Mouse (Mus musculus): ENCODE data around the gene Lmod1.
"Not testable (repeated sequence)": the region's sequence is repeated elsewhere in the genome, so short reads cannot be mapped to it uniquely, and the experiment has no call there.

The Lmod1 gene

GRCm38 (mm10) chr1:135362115-135362514, 37.5 kb downstream of the Lmod1 start:
- no peak for DNase-seq (ENCODE audit: low read depth)

GRCm38 (mm10) chr1:135363446-135363845, 38.8 kb downstream of the Lmod1 start:
- no peak for DNase-seq (ENCODE audit: low read depth)

DNA sequence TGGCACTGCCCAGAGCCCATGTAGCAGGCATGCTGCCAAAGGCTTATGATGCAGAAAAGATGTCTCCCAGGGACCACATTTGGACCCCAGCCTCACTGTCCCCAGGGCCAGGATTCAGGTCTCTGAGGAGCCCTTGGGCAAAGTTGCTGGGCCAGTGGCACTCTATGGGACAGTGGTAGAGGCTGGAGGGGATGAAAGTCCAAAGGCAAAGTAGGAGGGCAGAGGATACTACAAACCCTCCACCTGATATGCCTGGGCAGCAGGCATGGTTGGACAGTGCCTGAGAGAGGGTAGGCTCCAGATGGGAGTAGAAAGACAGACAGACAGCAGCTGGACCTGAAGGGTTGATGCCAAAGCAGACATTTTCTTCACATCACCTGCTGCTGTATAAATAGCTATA, 41.8 kb downstream of the Lmod1 start:
- no peak for DNase-seq (ENCODE audit: low read depth)

- no peak for DNase-seq (ENCODE audit: low read depth)
Measured at GRCm38 (mm10) chr1:135367005-135367404, 42.4 kb downstream of the Lmod1 start.

- no peak for DNase-seq (ENCODE audit: low read depth)
Measured at GRCm38 (mm10) chr1:135367595-135367994, 43.0 kb downstream of the Lmod1 start.

- peak; percentile 78 for DNase-seq (ENCODE audit: low read depth)
Measured at GRCm38 (mm10) chr1:135368245-135368644, 43.6 kb downstream of the Lmod1 start.

DNA sequence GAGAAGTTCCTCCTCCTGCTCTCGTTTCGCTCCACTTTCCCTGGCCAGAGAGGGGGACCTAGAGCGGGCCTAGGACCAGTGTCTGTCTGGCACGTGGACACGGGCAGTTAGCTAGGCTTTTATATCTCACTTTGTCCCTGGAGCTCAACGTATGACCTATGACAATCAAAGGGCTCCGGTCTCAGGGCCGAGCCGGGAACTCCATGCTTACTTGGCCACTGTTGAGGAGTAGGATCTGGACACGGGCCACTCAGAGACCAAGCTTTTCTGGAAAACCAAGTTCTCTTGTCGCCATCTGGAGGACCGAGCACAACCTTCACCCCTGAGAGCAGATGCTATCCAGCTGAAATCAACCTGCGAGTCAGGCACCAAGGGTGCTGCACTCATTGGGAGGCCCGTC, 44.4 kb downstream of the Lmod1 start:
- no peak for DNase-seq (ENCODE audit: low read depth)

- no peak for DNase-seq (ENCODE audit: low read depth)
Measured at GRCm38 (mm10) chr1:135369415-135369814, 44.8 kb downstream of the Lmod1 start.

DNA sequence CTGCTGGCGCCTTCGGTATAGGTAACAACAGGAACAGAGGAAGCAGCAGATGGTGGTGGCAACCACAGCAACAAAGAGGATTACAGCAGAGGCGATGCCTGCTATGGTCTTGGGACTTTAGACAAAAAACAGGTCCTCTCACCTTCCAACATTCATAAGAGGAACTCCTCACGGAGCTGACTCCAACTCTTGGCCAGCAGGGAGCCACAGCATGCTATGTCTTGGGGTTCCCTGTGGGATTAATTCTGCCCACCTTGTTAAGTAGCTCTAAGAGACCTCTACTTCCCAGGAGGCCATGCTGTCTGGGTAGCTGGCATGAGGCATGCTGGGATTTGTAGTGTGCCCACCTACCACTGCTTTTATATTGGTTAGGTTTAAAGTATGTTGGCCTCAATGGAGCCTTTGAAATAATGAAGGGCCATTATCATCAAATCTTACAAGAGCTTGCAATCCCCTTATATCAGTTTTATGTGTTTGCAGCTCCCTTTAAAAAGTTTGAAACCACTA, 48.6 kb downstream of the Lmod1 start:
- DNase-seq (ENCODE audit: low read depth): no peak

- no peak for DNase-seq (ENCODE audit: low read depth)
Measured at GRCm38 (mm10) chr1:135374175-135374867, 49.7 kb downstream of the Lmod1 start.

DNA sequence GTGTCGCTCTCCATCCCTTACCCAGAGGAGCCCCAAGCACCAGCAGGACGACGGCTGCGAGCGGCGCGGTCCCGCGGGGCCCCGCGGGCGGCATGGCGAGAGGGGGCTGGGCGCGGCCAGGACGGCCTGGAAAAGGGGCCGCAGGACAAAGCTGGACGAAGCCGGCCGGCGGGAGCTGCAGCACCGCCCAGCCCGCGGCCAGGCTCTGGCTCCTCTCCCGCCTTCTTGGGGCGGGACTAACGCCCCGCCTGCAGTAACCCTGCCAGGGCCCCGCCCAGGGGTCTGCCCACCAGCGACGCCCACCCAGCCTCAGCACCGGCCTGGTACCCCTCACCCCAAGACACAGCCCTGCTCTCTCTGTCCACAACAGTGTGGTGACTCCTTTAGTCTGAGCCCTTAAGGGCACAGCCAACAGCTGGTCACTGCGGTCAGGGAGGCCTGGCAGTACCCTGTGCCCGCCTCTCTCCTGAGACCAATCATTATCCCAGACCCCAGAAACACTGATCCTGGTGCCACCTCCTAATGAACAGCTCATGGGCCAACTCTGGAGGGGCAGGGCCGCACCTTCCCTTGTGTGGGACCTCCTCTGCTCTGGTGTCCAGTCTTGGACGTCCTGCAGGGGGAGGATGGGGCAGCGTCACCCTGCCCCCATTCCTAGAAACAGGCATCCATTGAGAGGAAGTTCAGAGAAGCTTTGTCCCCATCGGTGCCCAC, 50.4 kb downstream of the Lmod1 start, which contains the start of gene Shisa4:
Gene Shisa4, minus strand, starts transcription at position 370 of the 714 bp plus-strand sequence.
- no peak for DNase-seq (ENCODE audit: low read depth)

- DNase-seq (ENCODE audit: low read depth): no peak
Measured at GRCm38 (mm10) chr1:135378576-135378975, 54.0 kb downstream of the Lmod1 start.

DNA sequence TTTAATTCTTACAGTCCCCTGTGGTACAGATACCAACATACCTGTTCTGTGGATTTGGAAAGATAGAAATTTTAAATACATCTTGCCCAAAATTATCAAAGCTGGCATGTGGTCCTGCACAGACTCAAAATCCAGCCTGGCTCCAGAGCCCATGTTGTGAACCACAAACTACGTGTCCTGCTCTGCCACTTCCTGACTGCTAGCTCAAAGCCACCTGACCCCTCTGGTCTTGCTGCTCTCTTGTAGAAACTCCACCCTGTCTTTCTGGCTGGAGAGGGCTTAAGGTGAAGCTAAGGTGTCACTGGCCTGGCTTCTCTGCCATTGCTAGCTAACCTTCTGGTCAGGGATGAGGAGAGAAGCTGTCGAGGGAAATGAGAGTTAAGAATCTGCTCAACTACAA, 54.4 kb downstream of the Lmod1 start:
- DNase-seq (ENCODE audit: low read depth): no peak

- no peak for DNase-seq (ENCODE audit: low read depth)
Measured at GRCm38 (mm10) chr1:135380071-135380991, 55.7 kb downstream of the Lmod1 start.

DNA sequence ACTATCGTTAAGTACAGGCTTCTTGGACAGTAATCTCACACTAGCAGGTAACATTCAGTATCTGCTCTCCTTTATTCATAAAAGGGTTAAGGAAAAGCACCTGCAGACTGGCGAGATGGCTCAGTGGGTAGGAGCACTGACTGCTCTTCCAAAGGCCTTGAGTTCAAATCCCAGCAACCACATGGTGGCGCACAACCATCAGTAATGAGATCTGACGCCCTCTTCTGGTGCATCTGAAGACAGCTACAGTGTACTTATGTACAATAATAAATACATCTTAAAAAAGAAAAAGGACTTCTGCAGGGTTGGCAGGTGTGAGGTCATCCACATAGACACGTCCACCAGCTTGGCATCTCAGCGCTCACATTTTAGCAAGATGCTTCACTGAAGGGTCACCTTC, 57.0 kb downstream of the Lmod1 start:
- not testable (repeated sequence) for DNase-seq (ENCODE audit: low read depth)

- DNase-seq (ENCODE audit: low read depth): no peak
Measured at GRCm38 (mm10) chr1:135384171-135384570, 59.6 kb downstream of the Lmod1 start.

GRCm38 (mm10) chr1:135385161-135385560, 60.6 kb downstream of the Lmod1 start:
- DNase-seq (ENCODE audit: low read depth): no peak

GRCm38 (mm10) chr1:135399466-135399865, 74.9 kb downstream of the Lmod1 start:
- DNase-seq (ENCODE audit: low read depth): no peak

- DNase-seq (ENCODE audit: low read depth): no peak
Measured at GRCm38 (mm10) chr1:135401452-135402110, 77.0 kb downstream of the Lmod1 start.

GRCm38 (mm10) chr1:135405356-135405755, 80.7 kb downstream of the Lmod1 start:
- DNase-seq (ENCODE audit: low read depth): no peak

- DNase-seq (ENCODE audit: low read depth): no peak
Measured at GRCm38 (mm10) chr1:135408973-135409372, 84.4 kb downstream of the Lmod1 start.

- no peak for DNase-seq (ENCODE audit: low read depth)
Measured at GRCm38 (mm10) chr1:135410967-135411366, 86.4 kb downstream of the Lmod1 start.
